Mouse (Mus musculus): ENCODE data around the gene Itpr1.
A peak's percentile ranks its signal among the peaks of the same experiment; 100 is the strongest.

Itpr1 gene

GRCm38 (mm10) chr6:108277622-108278396 lies 64.9 kb downstream of the Itpr1 start:
- no peak for DNase-seq (ENCODE audit: low spot score in 2 of 2)

GRCm38 (mm10) chr6:108278826-108279630 lies 66.1 kb downstream of the Itpr1 start:
- DNase-seq (ENCODE audit: low spot score in 2 of 2), result no peak

- DNase-seq (ENCODE audit: low spot score in 2 of 2), result no peak
These were observed 69.2 kb downstream of the Itpr1 start for GRCm38 (mm10) chr6:108282131-108282530.

- no peak for DNase-seq (ENCODE audit: low spot score in 2 of 2)
These were observed 69.7 kb downstream of the Itpr1 start for GRCm38 (mm10) chr6:108282621-108283020.

- no peak for DNase-seq (ENCODE audit: low spot score in 2 of 2)
These were observed 71.8 kb downstream of the Itpr1 start for GRCm38 (mm10) chr6:108284688-108285087.

GRCm38 (mm10) chr6:108288979-108289378 lies 76.1 kb downstream of the Itpr1 start:
- DNase-seq (ENCODE audit: low spot score in 2 of 2), result no peak

GRCm38 (mm10) chr6:108290978-108291377 lies 78.1 kb downstream of the Itpr1 start:
- DNase-seq (ENCODE audit: low spot score in 2 of 2), result no peak

GRCm38 (mm10) chr6:108291556-108291955 lies 78.7 kb downstream of the Itpr1 start:
- no peak for DNase-seq (ENCODE audit: low spot score in 2 of 2)

GRCm38 (mm10) chr6:108301856-108302255 lies 89.0 kb downstream of the Itpr1 start:
- DNase-seq (ENCODE audit: low spot score in 2 of 2), result no peak

GRCm38 (mm10) chr6:108303619-108304567 lies 91.0 kb downstream of the Itpr1 start:
- DNase-seq (ENCODE audit: low spot score in 2 of 2), result no peak

GRCm38 (mm10) chr6:108305171-108305779 lies 92.4 kb downstream of the Itpr1 start:
- no peak for DNase-seq (ENCODE audit: low spot score in 2 of 2)

- no peak for DNase-seq (ENCODE audit: low spot score in 2 of 2)
These were observed 93.3 kb downstream of the Itpr1 start for GRCm38 (mm10) chr6:108306240-108306639.

GRCm38 (mm10) chr6:108306910-108307584 lies 94.2 kb downstream of the Itpr1 start:
- no peak for DNase-seq (ENCODE audit: low spot score in 2 of 2)

- DNase-seq (ENCODE audit: low spot score in 2 of 2), result no peak
These were observed 94.9 kb downstream of the Itpr1 start for GRCm38 (mm10) chr6:108307770-108308169.

GRCm38 (mm10) chr6:108309391-108310182 lies 96.7 kb downstream of the Itpr1 start:
- DNase-seq (ENCODE audit: low spot score in 2 of 2), result no peak

- no peak for DNase-seq (ENCODE audit: low spot score in 2 of 2)
These were observed 100.2 kb downstream of the Itpr1 start for GRCm38 (mm10) chr6:108313056-108313455.

- no peak for DNase-seq (ENCODE audit: low spot score in 2 of 2)
These were observed 101.1 kb downstream of the Itpr1 start for GRCm38 (mm10) chr6:108313997-108314396.

GRCm38 (mm10) chr6:108316268-108316824 lies 103.5 kb downstream of the Itpr1 start:
- no peak for DNase-seq (ENCODE audit: low spot score in 2 of 2)

GRCm38 (mm10) chr6:108316951-108317350 lies 104.1 kb downstream of the Itpr1 start:
- DNase-seq (ENCODE audit: low spot score in 2 of 2), result no peak

- DNase-seq (ENCODE audit: low spot score in 2 of 2), result peak; percentile 40 to 54
These were observed 108.8 kb downstream of the Itpr1 start for GRCm38 (mm10) chr6:108321653-108322052.
